Mouse (Mus musculus) hindbrain, embryonic 11.5 days (tissue): ENCODE results near the gene Rimkla. TPM values are rescaled to one million over a fixed set of nuclear protein-coding genes. Genes with fewer than 3 reads are reported as not detected.

Experiments
- ATAC-seq: fragments of 200-750 bp; cut with Nextera tagmentation; 2 replicates; pipeline ENCODE4 v1.8.0; 2017; ENCODE audit warnings: mild to moderate bottlenecking, moderate TSS enrichment, moderate library complexity; ENCODE audit not compliant: low FRiP score
- DNase-seq: peaks from one replicate; pipeline ENCODE4 v3.0.0-alpha.2; 2015; ENCODE audit warnings: low spot score
- H3K27ac ChIP-seq: fragments of 300-500 bp; sonication (generic); 2 replicates; pipeline ENCODE4 v1.5.1; 2014; ENCODE audit warnings: mild to moderate bottlenecking, low read depth, low read length
- H3K27me3 ChIP-seq: fragments of 300-500 bp; sonication (generic); 2 replicates; pipeline ENCODE4 v1.6.1; 2014; ENCODE audit warnings: mild to moderate bottlenecking, low read length, moderate library complexity, mixed read lengths; ENCODE audit not compliant: control insufficient read depth, insufficient read depth
- H3K36me3 ChIP-seq: fragments of 300-500 bp; sonication (generic); 2 replicates; pipeline ENCODE4 v1.6.1; 2014; ENCODE audit warnings: mild to moderate bottlenecking, low read length, moderate library complexity, mixed read lengths; ENCODE audit not compliant: control insufficient read depth, insufficient read depth
- H3K4me1 ChIP-seq: fragments of 300-500 bp; sonication (generic); replicated peaks from 2 replicates; pipeline ENCODE4 v1.6.1; 2014; ENCODE audit warnings: low read length, mixed read lengths; ENCODE audit not compliant: control insufficient read depth, insufficient read depth
- H3K4me2 ChIP-seq: fragments of 300-500 bp; sonication (generic); replicated peaks from 2 replicates; pipeline ENCODE4 v1.6.1; 2014; ENCODE audit warnings: mild to moderate bottlenecking, low read depth, low read length
- H3K4me3 ChIP-seq: fragments of 300-500 bp; sonication (generic); 2 replicates; pipeline ENCODE4 v1.5.1; 2014; ENCODE audit warnings: low read depth, low read length
- H3K9ac ChIP-seq: fragments of 300-500 bp; sonication (generic); 2 replicates; pipeline ENCODE4 v1.6.1; 2014; ENCODE audit warnings: low read depth, low read length
- H3K9me3 ChIP-seq: fragments of 300-500 bp; sonication (generic); 2 replicates; pipeline ENCODE4 v1.6.1; 2016; ENCODE audit warnings: low read length; ENCODE audit not compliant: control insufficient read depth
- WGBS: fragments of 180-500 bp; shearing (Covaris S2); extraction: QIAGEN DNeasy Blood & Tissue Kit; methylation state at CpG from one replicate; pipeline ENCODE4 v1.1.7; 2014; 5-methylcytosine and 5-hydroxymethylcytosine counted together
- polyA plus RNA-seq: library from polyadenylated mRNA; unstranded; fragments of >200 nt; fragmentation: Nextera tagmentation; extraction: Ambion mirVana; gene quantifications from 2 replicates; pipeline ENCODE4 v1.2.1, GENCODE M21; 2014

Rimkla gene
- polyA plus RNA-seq, 1 experiment from 2014 or later = 5.7 TPM

DNA sequence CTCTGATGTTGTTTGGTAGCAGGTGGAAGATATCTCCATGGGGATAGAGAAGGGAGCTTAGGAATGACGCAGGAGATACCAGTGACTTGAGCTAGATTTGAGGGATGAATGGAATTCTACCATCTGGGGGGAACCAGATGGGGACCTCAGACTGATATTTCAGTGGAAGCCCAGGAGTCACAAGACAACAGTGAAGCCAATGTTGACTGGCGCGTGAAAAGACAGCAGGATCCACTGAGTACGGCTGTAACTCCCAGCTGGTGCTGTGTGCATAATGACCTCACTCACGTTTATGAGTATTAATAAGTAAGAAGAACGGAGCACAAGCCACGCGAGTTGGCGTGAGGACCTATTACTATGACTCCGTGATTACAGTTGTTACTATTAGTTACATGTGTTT, 2.8 kb downstream of the Rimkla start:
- ATAC-seq (no peak), DNase-seq (no peak)
- no peak overlapping the region for H3K4me2 ChIP-seq
- no peak overlapping the region for H3K4me3 ChIP-seq
- no peaks in the 10 kb centered on the region for H3K9me3 ChIP-seq
- H3K9ac ChIP-seq = no peak overlapping the region
- H3K4me1 ChIP-seq = no peaks in the 10 kb centered on the region
- no peak overlapping the region for H3K27ac ChIP-seq
- H3K27me3 ChIP-seq = peaks cover 6% of the 10 kb centered on the region; the same call in 1 of the 2 replicates
- WGBS = 86% methylated on average over 10 of the region's 10 CpGs
- no peaks in the 10 kb centered on the region for H3K36me3 ChIP-seq

DNA sequence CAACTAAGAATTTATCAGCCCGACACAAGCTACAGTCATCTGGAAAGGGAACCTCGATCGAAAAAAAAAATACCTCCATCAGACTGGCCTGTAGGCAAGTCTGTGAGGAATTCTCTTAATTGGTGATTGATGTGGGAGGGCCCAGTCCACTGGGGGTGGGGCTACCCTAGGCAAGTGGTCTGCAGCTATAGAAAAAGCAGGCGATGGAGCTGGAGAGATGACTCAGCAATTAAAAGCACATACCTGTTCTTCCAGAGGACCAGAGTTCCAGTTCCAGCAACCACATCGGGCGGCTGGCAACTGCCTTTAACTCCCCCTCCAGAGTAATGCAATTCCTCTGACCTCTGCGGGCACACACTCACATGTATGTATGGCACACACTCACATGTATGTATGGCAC, 7.5 kb downstream of the Rimkla start:
- no peaks in the 10 kb centered on the region for H3K27me3 ChIP-seq
- H3K27ac ChIP-seq = no peak overlapping the region
- H3K36me3 ChIP-seq = no peaks in the 10 kb centered on the region
- DNase-seq (no peak), ATAC-seq (no peak)
- no peak overlapping the region for H3K4me3 ChIP-seq
- H3K4me2 ChIP-seq = no peak overlapping the region
- WGBS = 82% methylated on average over 7 of the region's 7 CpGs
- H3K9ac ChIP-seq = no peak overlapping the region
- no peaks in the 10 kb centered on the region for H3K9me3 ChIP-seq
- no peaks in the 10 kb centered on the region for H3K4me1 ChIP-seq

DNA sequence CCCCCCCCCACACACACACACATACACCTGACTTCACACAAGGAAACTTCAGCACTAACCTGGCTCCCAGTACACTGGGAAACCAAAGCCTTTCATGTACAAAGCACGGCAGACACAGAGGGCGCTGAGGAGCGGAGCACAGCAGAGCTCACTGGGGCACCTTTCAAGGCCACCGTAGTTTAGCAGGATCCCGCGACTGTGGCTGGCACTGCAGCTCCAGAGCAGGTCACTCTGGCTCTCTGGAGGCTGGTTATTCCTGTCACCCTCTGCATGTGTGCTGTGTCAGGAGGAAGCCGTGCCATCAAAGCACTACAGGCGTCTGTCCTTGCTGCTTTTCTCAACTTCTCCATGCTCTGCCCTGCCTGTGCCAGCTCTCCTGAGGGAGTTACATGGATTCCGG, 9.4 kb downstream of the Rimkla start:
- no peaks in the 10 kb centered on the region for H3K36me3 ChIP-seq
- no peaks in the 10 kb centered on the region for H3K27me3 ChIP-seq
- 60% methylated on average over 9 of the region's 9 CpGs for WGBS
- H3K9me3 ChIP-seq = no peaks in the 10 kb centered on the region
- ATAC-seq (no peak), DNase-seq (no peak)
- H3K9ac ChIP-seq = no peak overlapping the region
- no peak overlapping the region for H3K4me3 ChIP-seq
- no peak overlapping the region for H3K27ac ChIP-seq
- no peak overlapping the region for H3K4me2 ChIP-seq
- no peaks in the 10 kb centered on the region for H3K4me1 ChIP-seq

DNA sequence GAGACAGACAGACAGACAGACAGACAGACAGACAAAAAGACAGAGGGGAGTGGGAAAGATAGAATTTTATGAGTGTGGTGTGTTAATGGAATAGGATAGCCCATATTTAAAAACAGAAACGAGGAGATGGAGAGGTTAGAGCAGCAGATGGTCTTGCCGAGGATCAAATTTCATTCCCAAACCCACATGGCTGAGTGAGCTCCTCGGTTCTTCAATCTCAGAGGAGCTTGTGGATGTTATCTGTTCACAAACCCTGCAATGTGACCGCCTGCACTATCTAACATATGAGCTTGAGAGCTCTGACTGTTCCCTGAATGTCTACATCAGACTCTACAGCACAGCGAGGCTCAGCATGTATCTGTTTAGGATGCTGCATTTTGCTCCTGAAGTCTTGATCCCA, 19.3 kb downstream of the Rimkla start:
- Histone ChIP-seq H3K4me3 (no peak overlapping the region), H3K9me3 (no peaks in the 10 kb centered on the region), H3K27me3 (no peaks in the 10 kb centered on the region), H3K9ac (no peak overlapping the region), H3K4me2 (no peak overlapping the region), H3K4me1 (no peaks in the 10 kb centered on the region), H3K27ac (no peak overlapping the region), H3K36me3 (no peaks in the 10 kb centered on the region)
- no peak for DNase-seq
- WGBS = 66% methylated on average over 5 of the region's 5 CpGs
- no peak for ATAC-seq

DNA sequence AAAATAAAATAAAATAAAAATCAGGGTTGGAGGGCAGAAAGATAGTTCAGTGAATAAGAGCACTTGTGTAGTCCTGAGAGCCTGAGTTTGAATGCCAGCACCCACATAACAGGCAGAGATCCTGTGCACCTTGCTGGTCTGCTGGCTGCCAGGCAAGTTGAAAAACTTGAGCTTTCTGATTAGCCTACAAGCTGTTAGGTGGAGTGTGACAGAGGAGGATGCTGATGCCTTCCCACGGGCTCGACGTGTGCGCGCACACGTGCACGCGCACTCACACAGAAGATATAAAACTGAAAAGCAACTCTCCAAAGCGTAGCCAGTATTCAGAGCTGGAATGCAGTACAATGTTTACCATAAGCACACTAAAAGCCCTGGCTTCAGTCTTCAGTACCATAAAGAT, 19.9 kb downstream of the Rimkla start:
- Histone ChIP-seq H3K9ac (no peak overlapping the region), H3K9me3 (no peaks in the 10 kb centered on the region), H3K4me2 (no peak overlapping the region), H3K27ac (no peak overlapping the region), H3K4me3 (no peak overlapping the region), H3K4me1 (no peaks in the 10 kb centered on the region), H3K36me3 (no peaks in the 10 kb centered on the region), H3K27me3 (no peaks in the 10 kb centered on the region)
- DNase-seq (no peak), ATAC-seq (no peak)
- 94% methylated on average over 9 of the region's 9 CpGs for WGBS

DNA sequence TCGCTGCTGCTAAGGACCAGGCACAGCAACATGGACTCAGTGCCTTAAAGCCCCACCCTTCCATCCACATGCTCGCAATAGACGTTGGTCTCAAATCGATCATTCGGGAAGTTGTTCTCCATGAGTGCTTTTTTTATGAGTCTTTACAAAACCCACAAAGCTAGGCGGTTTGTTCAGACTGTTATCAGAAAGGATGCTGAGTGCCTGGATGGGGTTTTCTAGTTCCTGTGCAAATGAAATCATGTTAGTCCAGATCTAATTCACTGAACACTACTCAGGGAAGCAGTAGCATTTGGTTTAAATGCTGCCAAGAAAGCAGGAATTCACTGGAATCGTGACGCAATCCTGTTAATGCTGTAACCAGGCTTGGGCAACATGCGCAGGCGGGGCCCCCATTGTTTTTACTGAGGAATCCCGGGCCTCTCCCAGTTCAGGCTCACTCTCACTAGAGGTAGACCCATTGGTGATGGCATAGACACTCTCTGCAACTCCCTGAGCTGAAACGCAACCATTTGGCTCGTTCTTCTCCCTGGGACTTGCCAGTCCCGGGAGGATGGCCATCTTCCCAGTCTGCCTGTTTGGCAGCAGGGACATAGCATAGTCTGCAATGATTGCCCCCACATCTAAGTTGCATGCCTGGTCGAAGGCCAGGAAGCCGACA, 24.6 kb downstream of the Rimkla start:
- H3K9ac ChIP-seq = no peak overlapping the region
- WGBS = 86% methylated on average over 16 of the region's 16 CpGs
- ATAC-seq = no peak

DNA sequence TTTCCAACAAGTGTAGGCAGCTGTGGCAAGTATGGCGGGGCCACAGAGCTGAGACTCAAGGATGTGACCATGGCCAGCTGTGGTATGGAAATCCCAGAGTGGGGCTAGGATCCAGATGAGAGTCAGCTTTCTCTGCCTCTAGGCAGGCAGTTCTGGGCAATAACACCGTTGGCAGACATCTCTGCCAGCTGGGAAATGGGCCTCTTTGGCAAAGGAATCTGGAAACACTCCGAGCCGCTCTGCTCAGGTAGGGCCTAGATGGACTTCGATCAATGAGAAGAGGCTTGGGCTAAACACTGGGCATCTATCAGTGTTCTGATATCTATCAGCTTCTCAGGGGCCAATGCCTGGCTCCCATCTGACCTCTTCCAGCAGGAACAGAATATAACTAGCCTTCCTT, 26.6 kb downstream of the Rimkla start:
- no peak for ATAC-seq
- Histone ChIP-seq H3K9ac (no peak overlapping the region), H3K4me3 (no peak overlapping the region), H3K36me3 (no peaks in the 10 kb centered on the region), H3K4me1 (no peaks in the 10 kb centered on the region), H3K4me2 (no peak overlapping the region), H3K9me3 (no peaks in the 10 kb centered on the region), H3K27ac (no peak overlapping the region), H3K27me3 (no peaks in the 10 kb centered on the region)
- DNase-seq = no peak
- WGBS = 94% methylated on average over 5 of the region's 5 CpGs

More for the DNA sequence above, 24.6 kb downstream of the Rimkla start:
- Histone ChIP-seq H3K27me3 (no peaks in the 10 kb centered on the region), H3K27ac (no peak overlapping the region), H3K36me3 (no peaks in the 10 kb centered on the region), H3K4me2 (no peak overlapping the region), H3K4me1 (no peaks in the 10 kb centered on the region), H3K9me3 (no peaks in the 10 kb centered on the region), H3K4me3 (no peak overlapping the region)
- no peak for DNase-seq

DNA sequence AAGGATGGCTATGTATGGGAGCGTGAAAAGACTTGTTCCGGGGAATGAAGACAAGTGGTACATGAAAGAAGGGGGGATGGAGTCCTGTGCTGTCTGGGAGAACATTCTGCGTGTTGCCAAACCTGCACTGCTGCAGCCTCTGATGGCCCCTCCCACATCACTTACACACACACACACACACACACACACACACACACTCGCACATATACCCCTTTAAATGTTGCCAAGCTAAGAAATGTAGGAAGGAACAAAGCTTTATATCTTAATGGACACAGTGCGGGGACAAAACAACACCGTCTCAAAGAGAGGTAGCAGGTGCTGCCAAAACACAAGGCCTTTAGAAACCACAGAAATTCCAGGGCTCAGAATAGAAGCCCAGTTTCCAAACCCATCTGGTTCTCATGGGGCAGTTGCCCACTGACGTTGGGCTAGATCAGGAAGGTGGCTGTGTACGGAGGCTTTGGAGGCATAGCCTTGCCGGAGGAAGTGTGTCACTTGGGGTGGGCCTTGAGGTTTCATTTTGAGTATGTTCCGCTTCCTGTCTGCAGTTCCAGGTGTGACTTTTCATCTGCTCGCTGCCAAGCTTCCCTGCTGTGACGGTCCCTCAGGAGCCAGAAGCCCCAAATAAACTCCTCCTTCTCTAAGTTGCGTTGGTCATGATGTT, 28.5 kb downstream of the Rimkla start:
- Histone ChIP-seq H3K9me3 (no peaks in the 10 kb centered on the region), H3K27ac (no peak overlapping the region), H3K9ac (no peak overlapping the region), H3K36me3 (no peaks in the 10 kb centered on the region), H3K4me3 (no peak overlapping the region), H3K4me1 (no peaks in the 10 kb centered on the region), H3K27me3 (no peaks in the 10 kb centered on the region), H3K4me2 (no peak overlapping the region)
- WGBS = 87% methylated on average over 13 of the region's 13 CpGs
- no peak for DNase-seq
- no peak for ATAC-seq
